ENCODE assay signal across 8 mouse cellular contexts in genomic region chr10:119610279-119610895, GRCm38 (mm10).
DNase-seq lines count a peak whose midpoint lies in the region; ATAC-seq and TF ChIP-seq lines count a peak whose summit lies in the region.

No protein-coding gene starts in this region.

- TF ChIP-seq CTCF in bone marrow, adult 2 months (IDR thresholded peaks at IDR 0.05; ENCODE audit: control insufficient read depth, insufficient read depth, low read length), result peak; percentile 51

- H3K4me2 ChIP-seq in hindbrain, embryonic 16.5 days (ENCODE audit: low read length), result no peak overlapping the region
- peak overlapping the region; percentile 22; the same call in 1 of the 2 replicates for H3K4me2 ChIP-seq in intestine, embryonic 15.5 days (replicated peaks)
- H3K4me2 ChIP-seq in forebrain, embryonic 12.5 days, result no peak overlapping the region

- no peak for ATAC-seq in hindbrain, embryonic 16.5 days
- no peak for ATAC-seq in intestine, embryonic 15.5 days
- no peak for ATAC-seq in forebrain, embryonic 12.5 days (ENCODE audit: low FRiP score)

- WGBS in hindbrain, embryonic 10.5 days, result 72% methylated on average over 9 of the region's 9 CpGs
- 71% methylated on average over 9 of the region's 9 CpGs for WGBS in hindbrain, embryonic 16.5 days
- 22% methylated on average over 9 of the region's 9 CpGs for WGBS in bone marrow, adult 2 months
- WGBS in intestine, embryonic 15.5 days, result 54% methylated on average over 9 of the region's 9 CpGs
- WGBS in forebrain, embryonic 12.5 days, result 78% methylated on average over 9 of the region's 9 CpGs

- peaks cover 9% of the 10 kb centered on the region for H3K4me1 ChIP-seq in hindbrain, embryonic 10.5 days (replicated peaks)
- peaks cover 9% of the 10 kb centered on the region for H3K4me1 ChIP-seq in hindbrain, embryonic 16.5 days (ENCODE audit: control insufficient read depth, insufficient read depth, low read depth, low read length)
- H3K4me1 ChIP-seq in bone marrow, adult 2 months (ENCODE audit: control insufficient read depth, insufficient read depth, low read length), result no peaks in the 10 kb centered on the region
- peaks cover 4% of the 10 kb centered on the region for H3K4me1 ChIP-seq in intestine, embryonic 15.5 days (replicated peaks)
- H3K4me1 ChIP-seq in forebrain, embryonic 12.5 days, result peaks cover 9% of the 10 kb centered on the region

- no peaks in the 10 kb centered on the region for H3K27me3 ChIP-seq in hindbrain, embryonic 10.5 days (ENCODE audit: insufficient read depth, poor library complexity, severe bottlenecking)
- H3K27me3 ChIP-seq in hindbrain, embryonic 16.5 days (replicated peaks; ENCODE audit: control insufficient read depth, insufficient read depth, low read length), result no peaks in the 10 kb centered on the region
- H3K27me3 ChIP-seq in intestine, embryonic 15.5 days (replicated peaks), result no peaks in the 10 kb centered on the region
- H3K27me3 ChIP-seq in forebrain, embryonic 12.5 days, result no peaks in the 10 kb centered on the region

- no peak for TF ChIP-seq POLR2A in bone marrow, adult 2 months (IDR thresholded peaks at IDR 0.05; ENCODE audit: borderline replicate concordance, control insufficient read depth, low read depth, low read length)

- H3K36me3 ChIP-seq in hindbrain, embryonic 10.5 days, result no peaks in the 10 kb centered on the region
- no peaks in the 10 kb centered on the region for H3K36me3 ChIP-seq in hindbrain, embryonic 16.5 days (ENCODE audit: control insufficient read depth, insufficient read depth, low read length)
- no peaks in the 10 kb centered on the region for H3K36me3 ChIP-seq in intestine, embryonic 15.5 days
- no peaks in the 10 kb centered on the region for H3K36me3 ChIP-seq in forebrain, embryonic 12.5 days (replicated peaks)

- H3K9ac ChIP-seq in hindbrain, embryonic 16.5 days (ENCODE audit: low read depth, low read length), result no peak overlapping the region
- H3K9ac ChIP-seq in intestine, embryonic 15.5 days, result no peak overlapping the region
- no peak overlapping the region for H3K9ac ChIP-seq in forebrain, embryonic 12.5 days

- H3K9me3 ChIP-seq in hindbrain, embryonic 10.5 days, result no peaks in the 10 kb centered on the region
- H3K9me3 ChIP-seq in hindbrain, embryonic 16.5 days (ENCODE audit: control insufficient read depth, low read length), result no peaks in the 10 kb centered on the region
- no peaks in the 10 kb centered on the region for H3K9me3 ChIP-seq in intestine, embryonic 15.5 days
- no peaks in the 10 kb centered on the region for H3K9me3 ChIP-seq in forebrain, embryonic 12.5 days

- no peak overlapping the region for H3K4me3 ChIP-seq in hindbrain, embryonic 10.5 days
- no peak overlapping the region for H3K4me3 ChIP-seq in hindbrain, embryonic 16.5 days (ENCODE audit: low read length)
- H3K4me3 ChIP-seq in bone marrow, adult 2 months (replicated peaks; ENCODE audit: control insufficient read depth, low read depth, low read length), result no peak overlapping the region
- H3K4me3 ChIP-seq in intestine, embryonic 15.5 days (replicated peaks), result no peak overlapping the region
- H3K4me3 ChIP-seq in forebrain, embryonic 12.5 days (replicated peaks), result no peak overlapping the region

- DNase-seq in hindbrain, embryonic 10.5 days (ENCODE audit: low spot score), result peak; percentile 12
- peak; percentile 9 for DNase-seq in CD4-positive helper T cell, adult 2 months (ENCODE audit: low read depth, low spot score)
- DNase-seq in mesoderm, embryonic 11.5 days (ENCODE audit: low read depth, low spot score), result peak; percentile 20
- DNase-seq in right cerebral cortex, postnatal 36 days (ENCODE audit: low spot score in 2 of 2), result no peak

- H3K27ac ChIP-seq in hindbrain, embryonic 10.5 days, result no peak overlapping the region
- no peak overlapping the region for H3K27ac ChIP-seq in hindbrain, embryonic 16.5 days (ENCODE audit: low read depth, low read length)
- H3K27ac ChIP-seq in bone marrow, adult 2 months (ENCODE audit: control insufficient read depth, insufficient read depth, low read depth, low read length, poor library complexity), result no peak overlapping the region
- H3K27ac ChIP-seq in intestine, embryonic 15.5 days, result no peak overlapping the region
- no peak overlapping the region for H3K27ac ChIP-seq in forebrain, embryonic 12.5 days

Comparison
In these comparisons a context has a peak if more than half of its experiments do, and no peak if none do; other contexts are left out.
1. DNase-seq: peak in hindbrain, embryonic 10.5 days (single experiment), CD4-positive helper T cell, adult 2 months (single experiment) and mesoderm, embryonic 11.5 days (single experiment); none in right cerebral cortex, postnatal 36 days (0 of 2).